Mouse (Mus musculus): ENCODE data around the gene Rpl27a.

- TF ChIP-seq CTCF (IDR thresholded peaks at IDR 0.05; ENCODE audit: borderline replicate concordance, control insufficient read depth, extremely low read depth, insufficient read depth, low read length, poor library complexity) (no peak), POLR2A (IDR thresholded peaks at IDR 0.05; ENCODE audit: control insufficient read depth, extremely low read depth, insufficient read depth, low read length, poor library complexity) (no peak)
Measured at GRCm38 (mm10) chr7:109519936-109520335, 989 bp downstream of the Rpl27a start.
